Mouse (Mus musculus) spleen, postnatal 36 days (tissue): ENCODE measurements at regions not wholly inside any gene's neighbourhood (a gene's known extent, or its start where the extent isn't known, plus 50 kb on each side); places are given as distances from the start of the nearest gene placed in this dataset.

Experiments used
- DNase-seq, 2 experiments: peaks; one replicate each; pipeline ENCODE4 v3.0.0; 2022; ENCODE audit warnings: low spot score in 2 of 2, mixed read lengths in 1 of 2

GRCm38 (mm10) chr15:6180261-6180660 is 119.3 kb upstream of the Dab2 start:
- DNase-seq: no peak

- no peak for DNase-seq
Measured at GRCm38 (mm10) chr15:6183627-6184026, 116.0 kb upstream of the Dab2 start.

- no peak for DNase-seq
Measured at GRCm38 (mm10) chr15:6191845-6192244, 107.7 kb upstream of the Dab2 start.

GRCm38 (mm10) chr15:6207239-6207638 is 92.3 kb upstream of the Dab2 start:
- DNase-seq: no peak

- peak in 1 of 2 experiments; percentile 7 for DNase-seq
Measured at GRCm38 (mm10) chr15:6209301-6209700, 90.3 kb upstream of the Dab2 start.

- no peak for DNase-seq
Measured at GRCm38 (mm10) chr15:6218087-6218486, 81.5 kb upstream of the Dab2 start.

GRCm38 (mm10) chr15:6225227-6225626 is 74.4 kb upstream of the Dab2 start:
- no peak for DNase-seq

GRCm38 (mm10) chr15:6230618-6231017 is 69.0 kb upstream of the Dab2 start:
- no peak for DNase-seq

- peak in 1 of 2 experiments; percentile 6 for DNase-seq
Measured at GRCm38 (mm10) chr15:6231308-6232103, 68.1 kb upstream of the Dab2 start.

GRCm38 (mm10) chr15:6233621-6234020 is 66.0 kb upstream of the Dab2 start:
- DNase-seq: no peak

GRCm38 (mm10) chr15:6236583-6236982 is 63.0 kb upstream of the Dab2 start:
- no peak for DNase-seq

- DNase-seq: no peak
Measured at GRCm38 (mm10) chr15:6237726-6238125, 61.9 kb upstream of the Dab2 start.

- DNase-seq: peak; percentile 31 to 44
Measured at GRCm38 (mm10) chr15:6238133-6238532, 61.5 kb upstream of the Dab2 start.

GRCm38 (mm10) chr15:6238755-6239154 is 60.8 kb upstream of the Dab2 start:
- DNase-seq: no peak

GRCm38 (mm10) chr15:6242132-6242531 is 57.5 kb upstream of the Dab2 start:
- DNase-seq: no peak

GRCm38 (mm10) chr15:6244401-6244800 is 55.2 kb upstream of the Dab2 start:
- no peak for DNase-seq

GRCm38 (mm10) chr15:6245950-6246894 is 53.4 kb upstream of the Dab2 start:
- no peak for DNase-seq

- no peak for DNase-seq
Measured at GRCm38 (mm10) chr15:6248470-6248869, 51.1 kb upstream of the Dab2 start.
